Mouse (Mus musculus): ENCODE measurements at regions not wholly inside any gene's neighbourhood (a gene's known extent, or its start where the extent isn't known, plus 50 kb on each side); places are given as distances from the start of the nearest gene placed in this dataset.
"Not testable (repeated sequence)": the region's sequence is repeated elsewhere in the genome, so short reads cannot be mapped to it uniquely, and the experiment has no call there.

DNA sequence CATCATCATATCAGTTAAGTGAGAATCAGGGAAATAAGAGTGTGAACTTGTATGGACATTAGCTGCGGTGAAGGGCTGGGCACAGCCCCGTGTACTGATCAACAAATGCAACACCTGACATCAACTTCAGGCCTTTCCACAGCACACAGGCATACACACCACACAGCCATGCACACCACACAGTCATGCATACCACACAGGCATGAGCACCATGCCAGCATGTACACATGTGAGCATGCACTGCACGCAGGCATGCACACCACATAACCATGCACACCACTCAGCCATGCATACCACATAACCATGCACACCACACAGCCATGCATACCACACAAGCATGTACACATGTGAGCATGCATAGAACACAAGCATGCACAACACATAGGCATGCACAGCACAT, 325.0 kb downstream of the Ajap1 start:
- Histone ChIP-seq H3K27me3 (no peaks in the 10 kb centered on the region), H3K27ac (replicated peaks) (no peak overlapping the region), H3K9ac (no peak overlapping the region), H3K4me1 (replicated peaks) (no peaks in the 10 kb centered on the region), H3K4me3 (replicated peaks) (no peak overlapping the region), H3K9me3 (replicated peaks) (0 out of 2 replicates have a peak, but pooled peaks cover 3% of the 10 kb centered on the region), H3K4me2 (no peak overlapping the region), H3K36me3 (replicated peaks) (no peaks in the 10 kb centered on the region)
- 74% methylated on average over 3 of the region's 3 CpGs for WGBS (ENCODE audit: insufficient replicate concordance)
- no peak for ATAC-seq (ENCODE audit: insufficient read depth)

DNA sequence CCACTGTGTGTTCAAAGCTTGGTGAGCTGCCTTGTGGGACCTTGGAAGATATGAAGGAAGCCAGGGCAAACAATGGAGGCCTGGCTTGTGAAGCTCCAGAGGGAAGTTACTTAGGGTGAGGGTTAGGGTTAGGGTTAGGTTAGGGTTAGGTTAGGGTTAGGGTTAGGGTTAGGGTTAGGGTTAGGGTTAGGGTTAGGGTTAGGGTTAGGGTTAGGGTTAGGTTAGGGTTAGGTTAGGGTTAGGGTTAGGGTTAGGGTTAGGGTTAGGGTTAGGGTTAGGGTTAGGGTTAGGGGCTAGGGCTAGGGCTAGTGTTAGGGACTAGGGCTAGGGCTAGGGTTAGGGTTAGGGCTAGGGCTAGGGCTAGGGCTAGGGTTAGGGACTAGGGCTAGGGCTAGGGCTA, 329.7 kb downstream of the Ajap1 start:
- not testable (repeated sequence) for H3K9me3 ChIP-seq (replicated peaks); H3K4me1 ChIP-seq (replicated peaks); H3K27me3 ChIP-seq; H3K4me3 ChIP-seq (replicated peaks); H3K4me2 ChIP-seq; H3K27ac ChIP-seq (replicated peaks); H3K9ac ChIP-seq; H3K36me3 ChIP-seq (replicated peaks)
- peak; percentile 69; the same call in 1 of the 2 replicates for ATAC-seq (ENCODE audit: insufficient read depth)

DNA sequence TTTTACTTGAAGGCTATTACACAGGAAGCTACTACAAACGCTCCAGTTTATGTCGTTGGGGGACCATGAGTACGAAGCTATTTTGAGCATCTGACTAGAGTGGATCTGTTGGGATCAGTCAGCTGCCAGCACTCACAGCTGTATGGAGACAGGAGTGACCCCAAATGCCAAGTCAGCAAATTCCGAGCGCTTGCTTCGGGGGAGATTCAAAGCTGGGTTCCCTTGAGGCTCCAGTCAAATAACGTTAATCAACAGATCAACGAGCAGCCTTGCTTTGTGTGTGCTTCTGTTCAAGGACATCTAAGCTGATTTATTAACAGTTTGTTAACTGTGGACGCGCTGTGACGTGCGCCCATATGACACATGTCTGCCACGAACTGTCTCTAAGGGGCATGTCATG, 349.5 kb downstream of the Ajap1 start:
- 75% methylated on average over 13 of the region's 13 CpGs for WGBS (ENCODE audit: insufficient replicate concordance)
- H3K27ac ChIP-seq (replicated peaks), result no peak overlapping the region
- H3K4me3 ChIP-seq (replicated peaks), result no peak overlapping the region
- H3K27me3 ChIP-seq, result no peaks in the 10 kb centered on the region
- no peak overlapping the region for H3K9ac ChIP-seq
- H3K4me2 ChIP-seq, result no peak overlapping the region
- H3K36me3 ChIP-seq (replicated peaks), result no peaks in the 10 kb centered on the region
- H3K4me1 ChIP-seq (replicated peaks), result no peaks in the 10 kb centered on the region
- H3K9me3 ChIP-seq (replicated peaks), result 0 out of 2 replicates have a peak, but pooled peaks cover 4% of the 10 kb centered on the region
- ATAC-seq (ENCODE audit: insufficient read depth), result no peak

DNA sequence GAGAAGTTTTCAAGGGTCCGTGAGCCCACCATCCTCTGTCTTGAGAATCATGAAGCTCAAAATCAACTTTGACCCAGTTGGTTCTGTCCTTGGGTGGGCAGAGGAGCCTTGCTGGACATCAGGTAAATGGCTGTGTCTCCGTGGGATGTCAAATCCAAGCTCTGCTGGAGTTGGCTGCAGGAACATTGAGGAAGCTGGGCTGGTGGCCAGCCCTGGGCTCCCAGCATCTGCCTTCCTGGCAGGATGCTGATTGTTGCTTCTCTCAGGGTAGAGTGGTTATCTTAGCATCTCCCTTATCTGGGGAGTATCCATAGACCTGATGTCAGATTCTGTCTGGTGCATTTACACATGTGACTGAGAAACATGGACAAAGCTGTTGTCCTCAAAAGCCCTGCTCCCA, 353.3 kb downstream of the Ajap1 start:
- Histone ChIP-seq H3K36me3 (replicated peaks) (no peaks in the 10 kb centered on the region), H3K4me3 (replicated peaks) (no peak overlapping the region), H3K9ac (no peak overlapping the region), H3K9me3 (replicated peaks) (peaks cover 11% of the 10 kb centered on the region; the same call in 1 of the 2 replicates), H3K4me1 (replicated peaks) (no peaks in the 10 kb centered on the region), H3K27ac (replicated peaks) (no peak overlapping the region), H3K4me2 (no peak overlapping the region), H3K27me3 (no peaks in the 10 kb centered on the region)
- ATAC-seq (ENCODE audit: insufficient read depth), result no peak
- 57% methylated on average over 2 of the region's 2 CpGs for WGBS (ENCODE audit: insufficient replicate concordance)

DNA sequence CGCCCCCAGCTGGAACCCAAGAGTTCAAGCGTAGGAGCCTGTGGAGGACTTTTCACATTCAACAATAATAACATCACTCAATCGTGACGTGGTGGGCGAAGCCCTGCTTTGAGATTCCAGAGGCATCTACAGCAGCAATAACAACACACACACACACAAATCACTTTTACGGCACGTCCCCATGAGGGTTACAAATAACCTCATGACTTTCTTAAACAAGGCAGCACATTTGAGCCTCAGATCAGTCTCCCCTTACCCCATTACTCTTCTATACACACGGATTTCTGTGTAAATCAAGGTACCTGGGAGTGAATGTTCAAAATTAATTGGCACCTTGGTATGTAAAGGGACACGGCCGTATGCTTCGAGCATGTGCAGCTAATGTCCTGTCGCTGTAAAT, 354.4 kb downstream of the Ajap1 start:
- Histone ChIP-seq H3K4me2 (no peak overlapping the region), H3K27ac (replicated peaks) (no peak overlapping the region), H3K36me3 (replicated peaks) (no peaks in the 10 kb centered on the region), H3K27me3 (no peaks in the 10 kb centered on the region), H3K4me1 (replicated peaks) (no peaks in the 10 kb centered on the region), H3K9ac (no peak overlapping the region), H3K9me3 (replicated peaks) (peaks cover 11% of the 10 kb centered on the region; the same call in 1 of the 2 replicates), H3K4me3 (replicated peaks) (no peak overlapping the region)
- 74% methylated on average over 12 of the region's 12 CpGs for WGBS (ENCODE audit: insufficient replicate concordance)
- ATAC-seq (ENCODE audit: insufficient read depth), result no peak

DNA sequence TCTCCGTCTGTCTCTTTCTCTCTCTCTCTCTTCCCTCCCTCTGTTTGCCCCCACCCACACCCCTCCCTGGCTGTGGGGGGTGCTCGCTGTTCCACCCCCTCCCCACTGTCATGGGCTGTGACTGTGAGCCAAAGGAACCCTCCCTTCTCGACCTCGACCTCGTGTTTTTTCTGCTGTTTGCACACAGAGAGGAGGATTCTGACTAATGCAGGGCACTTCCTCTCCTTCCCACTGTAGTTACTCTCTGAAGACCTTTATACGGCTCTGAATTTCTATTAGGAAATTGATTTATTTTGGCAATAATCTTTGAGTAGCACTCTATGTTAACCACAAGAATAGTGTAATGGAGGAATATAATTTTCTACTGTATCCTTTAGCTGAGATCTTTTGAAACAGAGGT, 362.1 kb downstream of the Ajap1 start:
- ATAC-seq (ENCODE audit: insufficient read depth), result no peak
- Histone ChIP-seq H3K4me3 (replicated peaks) (no peak overlapping the region), H3K9me3 (replicated peaks) (no peaks in the 10 kb centered on the region; the same call in 1 of the 2 replicates), H3K4me2 (no peak overlapping the region), H3K27ac (replicated peaks) (no peak overlapping the region), H3K4me1 (replicated peaks) (no peaks in the 10 kb centered on the region), H3K27me3 (no peaks in the 10 kb centered on the region), H3K9ac (no peak overlapping the region), H3K36me3 (replicated peaks) (no peaks in the 10 kb centered on the region)
- WGBS (ENCODE audit: insufficient replicate concordance), result 25% methylated on average over 6 of the region's 6 CpGs

DNA sequence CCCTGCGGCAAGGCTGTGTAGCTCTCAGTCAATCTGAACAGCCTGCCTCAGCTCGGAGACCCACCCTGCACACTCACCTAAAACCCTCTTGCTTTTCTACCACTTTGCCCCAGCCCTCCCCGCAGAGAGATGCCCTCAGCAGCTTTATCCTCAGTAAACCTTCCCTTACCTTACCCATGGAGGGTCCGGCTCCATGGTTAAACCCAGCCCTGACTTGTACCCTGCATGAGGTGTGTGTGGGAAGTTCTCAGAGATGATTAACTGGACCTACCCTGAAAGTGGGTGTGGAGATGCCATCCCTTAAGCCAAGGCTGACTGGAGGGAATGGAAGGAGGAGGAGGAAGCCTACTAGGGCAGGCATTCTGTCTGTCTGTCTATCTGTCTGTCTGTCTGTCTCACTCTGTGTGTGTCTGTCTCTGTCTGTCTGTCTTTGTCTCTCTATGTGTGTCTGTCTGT, 362.9 kb downstream of the Ajap1 start:
- 64% methylated on average over 4 of the region's 4 CpGs for WGBS (ENCODE audit: insufficient replicate concordance)
- no peaks in the 10 kb centered on the region for H3K27me3 ChIP-seq
- no peaks in the 10 kb centered on the region for H3K36me3 ChIP-seq (replicated peaks)
- no peak for ATAC-seq (ENCODE audit: insufficient read depth)
- H3K9ac ChIP-seq, result no peak overlapping the region
- H3K27ac ChIP-seq (replicated peaks), result no peak overlapping the region
- no peak overlapping the region for H3K4me3 ChIP-seq (replicated peaks)
- H3K4me2 ChIP-seq, result no peak overlapping the region
- no peaks in the 10 kb centered on the region; the same call in 1 of the 2 replicates for H3K9me3 ChIP-seq (replicated peaks)
- H3K4me1 ChIP-seq (replicated peaks), result no peaks in the 10 kb centered on the region

DNA sequence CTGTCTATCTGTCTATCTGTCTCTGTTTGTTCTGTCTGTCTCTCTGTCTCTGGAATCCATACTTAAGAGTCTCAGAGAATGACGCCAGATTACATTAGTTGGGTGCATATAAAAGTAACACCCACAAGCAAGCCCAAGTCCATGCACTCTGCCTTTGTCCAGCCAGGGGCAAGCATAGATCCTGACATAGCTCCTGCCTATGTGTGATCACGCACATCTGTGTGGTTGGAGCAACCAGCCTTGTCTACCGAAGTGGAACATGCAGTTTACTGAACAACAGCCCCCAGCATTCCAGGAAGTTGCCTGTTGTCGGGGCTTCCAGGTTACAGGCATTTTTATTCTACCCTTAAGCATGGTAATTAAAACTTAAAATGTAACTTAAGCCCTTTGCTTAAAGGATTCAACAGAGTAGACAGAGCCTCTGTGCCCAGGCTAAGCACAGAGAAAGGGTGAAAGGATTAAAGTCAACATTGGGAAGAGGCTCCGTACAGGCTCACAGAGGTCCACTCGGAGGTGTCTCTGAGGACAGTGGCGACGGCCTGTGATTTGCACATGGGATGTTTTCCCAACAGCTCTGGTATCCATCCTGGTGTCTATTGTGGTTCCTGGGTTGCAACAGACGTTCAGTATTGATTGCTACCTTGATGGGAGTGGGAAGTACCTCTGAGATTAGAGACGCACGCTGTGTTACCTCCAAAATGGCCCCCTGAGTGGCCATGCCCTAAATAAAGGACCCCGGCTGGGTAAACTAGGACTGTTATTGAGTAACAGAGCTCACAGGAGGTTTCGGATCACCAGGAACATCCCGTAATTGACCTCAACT, 363.6 kb downstream of the Ajap1 start:
- Histone ChIP-seq H3K27ac (replicated peaks) (no peak overlapping the region), H3K9me3 (replicated peaks) (no peaks in the 10 kb centered on the region; the same call in 1 of the 2 replicates), H3K27me3 (no peaks in the 10 kb centered on the region), H3K36me3 (replicated peaks) (no peaks in the 10 kb centered on the region), H3K4me1 (replicated peaks) (no peaks in the 10 kb centered on the region), H3K4me2 (no peak overlapping the region), H3K4me3 (replicated peaks) (no peak overlapping the region), H3K9ac (no peak overlapping the region)
- no peak for ATAC-seq (ENCODE audit: insufficient read depth)
- WGBS (ENCODE audit: insufficient replicate concordance), result 56% methylated on average over 14 of the region's 14 CpGs

DNA sequence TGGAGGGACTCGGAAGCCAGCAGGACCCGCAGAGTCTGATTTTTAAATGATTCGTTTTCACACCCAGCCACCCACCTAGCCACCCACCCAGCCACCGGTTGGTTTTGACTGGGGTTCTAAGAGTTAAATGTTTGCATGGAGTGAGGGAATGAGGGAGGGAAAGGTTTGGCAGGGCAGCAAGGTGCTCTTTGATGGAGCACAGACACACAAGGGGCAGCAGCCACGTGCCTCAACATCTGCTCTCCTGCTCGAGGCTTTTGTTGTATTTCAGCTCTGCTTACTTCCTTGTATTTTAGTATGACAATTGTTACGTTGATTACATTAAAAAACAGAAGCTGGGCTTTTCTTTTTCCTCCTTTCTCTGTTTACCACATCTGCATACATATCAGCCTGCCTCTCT, 367.6 kb downstream of the Ajap1 start:
- WGBS (ENCODE audit: insufficient replicate concordance), result 48% methylated on average over 7 of the region's 7 CpGs
- no peaks in the 10 kb centered on the region for H3K36me3 ChIP-seq (replicated peaks)
- no peak overlapping the region for H3K27ac ChIP-seq (replicated peaks)
- H3K4me3 ChIP-seq (replicated peaks), result no peak overlapping the region
- no peak for ATAC-seq (ENCODE audit: insufficient read depth)
- H3K4me1 ChIP-seq (replicated peaks), result no peaks in the 10 kb centered on the region
- no peak overlapping the region for H3K9ac ChIP-seq
- H3K9me3 ChIP-seq (replicated peaks), result peaks cover 3% of the 10 kb centered on the region; the same call in 1 of the 2 replicates
- H3K27me3 ChIP-seq, result no peaks in the 10 kb centered on the region
- H3K4me2 ChIP-seq, result no peak overlapping the region

DNA sequence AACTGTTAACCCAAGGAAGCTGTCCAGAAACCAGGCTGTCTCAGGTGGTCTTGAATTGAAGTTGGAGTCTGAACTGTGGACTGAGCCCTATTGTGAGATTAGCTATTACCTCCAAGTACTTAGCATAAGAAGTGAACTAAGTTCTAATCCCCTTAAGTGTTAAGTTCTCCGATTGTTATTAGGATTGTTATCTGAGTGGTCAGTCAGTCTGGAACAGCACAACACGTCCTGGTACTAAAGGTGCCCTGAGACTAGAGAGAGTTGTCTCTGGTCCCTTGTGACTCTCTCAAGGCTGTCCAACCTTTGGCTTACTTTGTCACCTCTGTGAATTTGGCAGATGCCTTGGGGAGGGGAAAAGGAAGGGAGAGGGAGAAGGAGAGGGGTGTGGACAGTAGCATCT, 369.0 kb downstream of the Ajap1 start:
- no peak for ATAC-seq (ENCODE audit: insufficient read depth)
- Histone ChIP-seq H3K27me3 (no peaks in the 10 kb centered on the region), H3K9me3 (replicated peaks) (peaks cover 4% of the 10 kb centered on the region; the same call in 1 of the 2 replicates)

DNA sequence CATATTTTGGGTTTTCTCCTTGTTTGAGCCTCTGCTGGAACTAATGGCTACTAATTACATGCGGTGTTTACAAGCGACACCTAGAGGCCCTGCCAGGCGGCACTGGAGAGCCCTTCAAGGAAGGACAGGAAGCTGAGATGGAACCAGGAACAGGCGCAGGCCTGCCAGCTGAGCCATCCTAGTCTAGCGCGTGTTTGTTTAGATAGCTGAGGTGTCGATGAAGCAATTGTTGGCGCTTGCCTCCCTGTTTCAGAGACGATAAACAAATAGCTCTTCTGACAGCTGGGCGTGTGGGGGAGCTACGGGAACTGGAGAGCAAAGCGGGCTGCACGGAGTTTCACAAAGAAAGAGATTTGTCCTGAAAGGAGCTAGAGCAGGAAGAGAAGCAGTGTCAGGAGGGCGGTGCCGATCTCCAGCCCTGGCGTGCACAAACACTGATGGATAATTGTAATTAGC, 372.3 kb downstream of the Ajap1 start:
- H3K9me3 ChIP-seq (replicated peaks), result peaks cover 4% of the 10 kb centered on the region; the same call in 1 of the 2 replicates
- H3K27me3 ChIP-seq, result no peaks in the 10 kb centered on the region
- WGBS (ENCODE audit: insufficient replicate concordance), result 27% methylated on average over 16 of the region's 16 CpGs
- H3K9ac ChIP-seq, result no peak overlapping the region
- no peak overlapping the region for H3K4me3 ChIP-seq (replicated peaks)
- no peak overlapping the region for H3K27ac ChIP-seq (replicated peaks)
- ATAC-seq (ENCODE audit: insufficient read depth), result no peak
- H3K4me1 ChIP-seq (replicated peaks), result no peaks in the 10 kb centered on the region
- H3K4me2 ChIP-seq, result no peak overlapping the region
- H3K36me3 ChIP-seq (replicated peaks), result no peaks in the 10 kb centered on the region

More for the DNA sequence above, 369.0 kb downstream of the Ajap1 start:
- Histone ChIP-seq H3K36me3 (replicated peaks) (no peaks in the 10 kb centered on the region), H3K9ac (no peak overlapping the region), H3K27ac (replicated peaks) (no peak overlapping the region), H3K4me1 (replicated peaks) (no peaks in the 10 kb centered on the region), H3K4me3 (replicated peaks) (no peak overlapping the region), H3K4me2 (no peak overlapping the region)
- whole genome bisulfite sequencing (ENCODE audit: insufficient replicate concordance), result 46% methylated on average over 2 of the region's 2 CpGs
